Mouse (Mus musculus): ENCODE data around the gene Slco1c1. TPM values are rescaled to one million over a fixed set of nuclear protein-coding genes. Genes with fewer than 3 reads are reported as not detected.
A peak's percentile ranks its signal among the peaks of the same experiment; 100 is the strongest.
"Not testable (repeated sequence)": the region's sequence is repeated elsewhere in the genome, so short reads cannot be mapped to it uniquely, and the experiment has no call there.

Slco1c1 gene
- total RNA-seq, 2 experiments from 2014 or later = 0.13 to 0.33 TPM

- no peak for DNase-seq
Measured at GRCm38 (mm10) chr6:141590002-141590401, 65.8 kb downstream of the Slco1c1 start.

GRCm38 (mm10) chr6:141590598-141591200, 66.5 kb downstream of the Slco1c1 start:
- not testable (repeated sequence) for DNase-seq

DNA sequence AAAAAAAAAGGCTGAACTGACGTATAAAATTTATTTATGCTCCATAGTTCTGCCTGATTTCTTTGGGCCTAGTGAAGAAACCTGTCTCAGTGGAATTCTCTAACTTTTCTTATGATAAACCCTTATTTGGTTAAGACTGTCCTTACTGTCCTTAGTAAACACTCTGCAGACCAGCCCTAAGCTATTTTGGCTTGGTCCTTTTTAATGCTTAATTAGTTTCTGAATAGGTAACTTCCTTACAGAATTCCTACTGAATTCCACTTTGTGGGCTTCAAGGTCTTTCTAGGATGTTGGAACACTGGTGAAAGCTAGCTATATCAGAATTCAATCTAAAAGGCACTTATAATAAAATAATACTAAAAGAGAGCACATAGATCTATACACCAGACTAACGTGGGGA, 71.9 kb downstream of the Slco1c1 start:
- DNase-seq = no peak

- no peak for DNase-seq
Measured at GRCm38 (mm10) chr6:141597037-141597436, 72.9 kb downstream of the Slco1c1 start.

- DNase-seq = no peak
Measured at GRCm38 (mm10) chr6:141600940-141601339, 76.8 kb downstream of the Slco1c1 start.

- peak; percentile 16 to 38 for DNase-seq
Measured at GRCm38 (mm10) chr6:141610702-141611260, 86.6 kb downstream of the Slco1c1 start.

GRCm38 (mm10) chr6:141614017-141614416, 89.8 kb downstream of the Slco1c1 start:
- DNase-seq = no peak

- DNase-seq = peak in 1 of 2 experiments; percentile 39
Measured at GRCm38 (mm10) chr6:141615348-141615747, 91.2 kb downstream of the Slco1c1 start.

Other genes starting within 250 kb of the Slco1c1 start
- gene Slco1b2, start 105.2 kb downstream of the Slco1c1 start, total RNA-seq (2021) = under 1 TPM; 0.46 to 0.60 TPM
- gene Gm5724, start 249.4 kb downstream of the Slco1c1 start, total RNA-seq (2021) = not detected

Measured in adrenal gland, postnatal 36 days (tissue).